Mouse (Mus musculus) cerebellum, adult 8-10 months (tissue): ENCODE measurements at regions not wholly inside any gene's neighbourhood (a gene's known extent, or its start where the extent isn't known, plus 50 kb on each side); places are given as distances from the start of the nearest gene placed in this dataset.

Source experiments
- DNase-seq: peaks from one replicate; pipeline ENCODE4 v3.0.0; 2022

DNA sequence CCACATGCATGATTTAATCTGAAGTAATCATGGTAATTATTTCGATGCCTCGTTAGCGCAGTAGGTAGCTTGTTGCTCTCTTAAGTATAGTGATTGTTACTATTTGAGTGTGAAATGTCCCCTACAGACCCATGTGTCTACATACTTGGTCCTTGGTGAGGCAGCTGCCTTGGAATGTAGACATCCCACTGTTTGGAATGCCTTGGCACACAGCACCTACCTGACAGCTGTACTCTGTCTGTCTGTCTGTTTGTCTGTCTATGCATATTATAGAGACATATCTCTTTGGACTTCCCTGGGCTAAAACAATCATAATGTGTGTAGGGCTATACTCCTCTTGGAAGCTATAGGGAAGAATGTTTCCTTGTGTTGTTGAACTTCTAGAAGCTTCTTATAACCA lies 83.7 kb upstream of the Runx3 start:
- no peak for DNase-seq

DNA sequence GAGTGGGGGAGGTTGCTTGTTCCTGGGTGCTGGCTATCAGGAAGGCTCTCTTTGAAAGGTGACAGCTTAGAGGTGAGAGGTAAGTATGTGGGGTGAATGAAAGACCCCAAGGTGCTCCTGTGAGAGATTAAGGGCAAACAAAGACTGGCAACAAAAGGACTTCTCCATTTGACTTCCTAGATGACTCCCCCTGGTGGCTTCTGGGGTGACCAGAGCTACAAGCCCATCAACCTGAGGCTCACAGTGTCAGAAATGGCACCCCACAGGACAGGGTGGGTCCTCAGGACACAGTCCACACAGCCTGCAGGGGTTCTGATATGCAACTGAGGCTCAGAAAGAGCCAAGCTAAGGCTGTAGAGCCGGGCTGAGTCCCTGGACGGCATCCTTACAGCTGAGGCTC lies 81.2 kb upstream of the Runx3 start:
- DNase-seq: no peak

DNA sequence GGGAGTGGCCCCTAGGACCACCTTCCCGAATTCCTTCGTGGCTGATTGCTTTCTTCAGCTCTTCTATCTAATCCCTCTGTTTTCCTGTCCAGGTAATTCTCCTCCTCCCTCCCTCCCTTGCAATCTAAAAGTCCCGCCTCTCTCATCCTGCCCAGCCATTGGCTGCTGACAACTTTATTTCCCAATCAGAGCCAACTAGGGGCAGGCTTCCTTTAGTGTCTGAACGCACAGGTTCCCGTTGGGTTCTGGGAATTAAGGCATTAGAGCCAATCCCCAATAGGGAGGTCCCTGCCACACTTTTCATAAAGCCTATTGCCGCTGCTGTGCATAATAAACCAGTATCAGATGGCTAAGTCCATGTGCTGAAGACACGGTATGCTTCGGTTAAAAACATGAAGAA lies 78.5 kb upstream of the Runx3 start:
- DNase-seq: no peak

DNA sequence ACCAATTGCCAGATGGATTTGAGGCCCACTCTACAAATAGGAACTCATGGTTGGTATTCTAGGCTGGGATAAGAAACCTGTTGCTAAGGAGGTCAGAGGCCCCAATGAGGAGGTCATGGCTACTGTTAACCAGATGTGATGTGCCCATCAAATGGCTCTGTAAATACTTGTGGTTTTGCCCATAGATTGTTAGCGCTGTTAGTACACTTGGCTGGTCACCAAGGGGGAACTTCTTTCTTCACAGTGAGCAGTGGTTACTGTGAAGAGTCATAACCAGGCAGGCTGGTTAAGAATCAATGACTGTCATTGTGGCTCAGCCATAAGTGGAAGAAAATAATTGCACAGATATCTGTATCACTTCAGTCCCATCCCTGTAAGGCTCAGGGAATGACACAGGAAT lies 78.0 kb upstream of the Runx3 start:
- no peak for DNase-seq

DNA sequence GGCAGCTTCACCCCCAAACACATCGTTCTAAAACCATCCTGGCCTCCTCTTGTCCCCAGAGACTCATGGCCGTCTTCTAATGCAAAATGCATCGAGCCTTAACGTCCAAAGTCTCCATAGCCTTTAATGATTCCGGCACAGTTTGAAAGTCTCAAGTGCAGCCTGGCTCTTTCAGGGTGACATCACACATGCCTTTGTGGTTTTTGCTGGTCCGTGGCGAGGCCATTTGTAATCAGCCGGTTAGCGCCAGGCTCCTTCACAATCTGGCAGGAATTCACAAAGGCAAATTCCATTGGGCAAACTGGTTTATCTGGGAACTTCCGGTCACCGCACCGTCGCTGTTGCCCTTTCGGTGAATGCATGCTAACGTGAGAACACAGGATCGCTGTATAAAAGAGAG lies 75.4 kb upstream of the Runx3 start:
- DNase-seq: no peak

DNA sequence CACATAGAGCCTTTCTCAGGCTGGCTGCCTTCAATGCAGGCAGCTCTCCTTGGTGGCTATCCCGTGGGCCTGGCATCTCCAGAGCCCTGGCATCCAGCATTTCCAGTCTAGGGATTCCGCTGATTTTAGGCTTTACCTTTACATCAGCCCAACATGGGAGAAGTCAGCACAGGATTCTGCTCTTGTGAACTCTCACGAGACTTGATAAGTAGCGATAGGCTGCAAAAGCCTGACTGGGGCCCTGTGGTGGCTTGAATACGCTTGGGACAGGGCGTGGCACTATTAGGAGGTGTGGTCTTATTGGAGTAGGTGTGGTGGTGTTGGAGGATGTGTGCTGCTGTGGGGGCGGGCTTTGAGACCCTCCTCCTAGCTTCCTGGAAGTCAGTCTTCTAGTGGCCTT lies 73.8 kb upstream of the Runx3 start:
- no peak for DNase-seq

DNA sequence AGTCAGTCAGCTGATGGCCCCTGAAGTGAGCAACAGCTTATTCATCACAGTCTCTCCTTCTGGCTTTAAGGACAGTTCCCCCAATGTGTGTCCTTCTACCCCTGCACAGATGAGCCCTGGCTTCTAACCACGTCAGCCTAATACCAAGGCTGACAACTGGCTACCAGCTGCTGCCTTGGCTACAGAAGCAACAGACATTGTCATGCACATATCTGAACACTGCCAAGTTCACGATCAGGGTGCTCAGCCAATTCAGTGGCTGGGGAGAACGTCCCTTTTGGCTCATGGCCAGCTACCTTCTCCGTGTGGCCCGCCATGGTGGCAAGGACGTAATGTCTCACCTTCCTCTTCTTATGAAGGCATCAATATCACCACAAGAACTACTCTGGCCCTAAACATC lies 73.2 kb upstream of the Runx3 start:
- no peak for DNase-seq

DNA sequence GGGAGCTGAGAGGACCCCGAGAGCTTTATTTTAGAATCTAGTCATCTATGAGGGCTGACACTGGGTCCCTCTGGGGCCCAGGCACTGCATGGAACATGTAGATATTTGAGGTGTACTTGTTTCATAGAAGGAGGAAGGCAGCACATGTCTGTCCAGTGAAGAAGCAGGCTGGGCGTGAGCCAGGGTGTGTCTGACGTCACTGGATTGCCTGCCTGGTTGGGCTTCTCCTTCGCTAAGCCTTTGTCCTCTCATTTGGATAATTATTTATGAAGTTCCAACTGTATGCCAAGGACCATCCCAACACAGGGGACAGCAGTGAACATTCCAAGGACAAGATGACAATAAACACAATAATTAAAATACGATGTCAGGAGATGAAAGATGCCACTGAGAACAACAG lies 72.7 kb upstream of the Runx3 start:
- DNase-seq: no peak

DNA sequence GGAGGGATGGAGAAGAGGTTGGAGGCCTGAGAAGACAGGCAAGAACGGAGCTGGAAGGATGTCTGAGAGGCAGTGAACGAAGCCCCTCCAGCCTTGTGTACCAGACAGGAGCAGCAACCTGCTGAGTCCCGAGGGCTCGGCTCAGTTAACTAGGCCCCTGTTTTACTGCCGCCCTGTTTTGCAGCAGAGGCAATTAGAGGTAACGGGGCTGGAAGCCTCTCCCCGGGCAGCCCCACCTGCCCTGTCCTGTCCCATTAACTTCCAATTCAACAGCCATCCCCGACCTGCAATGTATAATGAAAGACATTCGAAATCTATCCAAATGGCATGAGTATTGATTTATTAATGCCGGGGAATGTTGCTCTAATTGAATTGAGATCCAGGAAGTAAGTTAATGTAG lies 70.5 kb upstream of the Runx3 start:
- no peak for DNase-seq

DNA sequence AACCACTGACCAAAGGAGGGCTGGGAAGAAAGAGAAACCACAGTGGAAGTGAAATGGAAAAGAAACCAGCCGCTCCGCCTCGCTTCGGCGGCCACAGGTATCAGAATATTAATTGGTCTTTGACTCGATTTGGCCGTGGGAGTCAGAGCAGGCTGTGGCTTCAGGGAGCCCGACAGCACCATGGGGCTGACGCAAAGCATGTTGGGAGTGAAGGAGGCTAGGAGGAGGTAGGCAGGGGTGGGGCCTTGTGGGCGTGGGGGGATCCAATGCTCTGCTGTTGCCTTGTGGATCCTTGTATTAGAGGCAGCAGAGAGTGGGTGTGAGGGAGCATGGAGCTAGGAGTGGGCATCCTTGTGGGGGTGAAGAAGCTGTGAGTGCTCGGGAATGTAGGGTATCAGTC lies 69.0 kb upstream of the Runx3 start:
- no peak for DNase-seq

DNA sequence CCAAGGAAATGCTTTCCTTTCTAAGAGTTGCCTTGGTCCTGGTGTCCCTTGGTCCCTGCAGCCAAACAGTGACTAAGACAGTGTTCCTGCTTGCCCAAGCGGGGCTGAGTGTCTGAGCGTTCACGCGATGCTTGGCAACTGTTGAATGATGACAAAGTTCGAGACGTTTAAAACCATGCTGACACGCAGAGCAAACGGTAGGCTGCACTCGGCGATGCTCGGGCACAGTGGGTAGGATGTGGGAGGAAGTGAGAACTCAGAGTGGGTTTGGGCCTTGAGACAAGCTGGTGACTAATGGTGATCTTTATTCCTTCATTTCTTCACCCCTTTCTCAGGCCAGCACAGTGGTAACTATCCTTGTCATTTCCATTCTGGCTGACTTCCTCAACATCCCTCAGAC lies 66.9 kb upstream of the Runx3 start:
- DNase-seq: no peak

DNA sequence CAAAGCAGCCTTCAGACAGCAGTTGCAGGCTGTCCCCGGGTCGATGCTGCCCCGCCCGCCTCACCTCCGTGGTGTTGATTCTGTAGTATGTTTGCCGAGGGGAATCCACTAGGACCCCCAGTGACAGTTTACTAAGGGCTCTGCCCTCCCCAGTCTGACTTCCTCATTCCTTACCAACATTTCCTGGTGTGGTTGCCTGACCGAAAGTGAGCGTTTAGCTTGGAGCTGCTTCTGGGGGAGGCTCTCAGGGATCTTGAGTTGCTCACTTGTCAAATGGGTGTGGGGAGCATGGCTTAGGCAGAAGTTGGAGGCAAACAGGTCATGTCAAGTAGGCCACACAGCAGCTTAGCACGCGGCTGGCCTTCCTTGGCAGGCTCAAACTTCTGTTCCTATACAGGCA lies 66.1 kb upstream of the Runx3 start:
- DNase-seq: no peak

DNA sequence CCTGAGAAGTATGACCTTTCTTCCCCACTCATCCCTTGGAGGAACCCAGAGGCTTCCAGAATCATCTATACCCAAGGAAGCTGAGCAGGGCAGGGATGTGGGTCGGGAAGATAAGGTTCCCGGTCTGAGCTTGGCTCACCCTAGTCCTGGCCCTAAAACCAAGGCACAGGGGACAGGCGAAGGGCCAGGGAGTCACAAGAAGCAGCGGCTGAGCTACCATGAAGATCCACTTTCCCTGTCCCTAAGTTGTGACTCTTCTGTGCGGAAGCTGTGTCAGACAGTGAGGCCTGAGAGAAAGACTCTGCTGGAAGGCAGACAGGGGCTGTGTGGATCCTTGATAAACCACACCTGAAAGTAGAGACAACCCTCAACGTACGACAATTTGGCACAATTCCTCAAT lies 64.1 kb upstream of the Runx3 start:
- DNase-seq: no peak

DNA sequence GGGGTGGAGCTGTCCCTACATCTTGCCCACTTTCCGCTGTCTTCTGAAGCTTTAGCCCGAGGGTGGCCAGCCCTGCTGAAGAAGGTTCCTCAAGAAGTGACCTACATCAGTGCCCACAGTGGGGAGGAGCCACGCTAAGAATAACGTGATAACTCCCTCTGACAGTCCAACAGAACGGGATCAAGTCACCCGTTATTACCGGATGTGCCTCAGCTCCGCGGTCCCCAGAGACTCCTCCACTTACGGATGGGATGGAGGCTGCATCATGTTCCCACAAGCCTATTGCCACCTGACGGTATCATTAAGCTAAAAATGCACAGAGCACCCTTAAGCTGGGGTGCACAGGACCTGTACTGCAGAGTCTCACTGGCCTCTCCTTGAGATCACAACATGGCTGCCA lies 63.2 kb upstream of the Runx3 start:
- no peak for DNase-seq

DNA sequence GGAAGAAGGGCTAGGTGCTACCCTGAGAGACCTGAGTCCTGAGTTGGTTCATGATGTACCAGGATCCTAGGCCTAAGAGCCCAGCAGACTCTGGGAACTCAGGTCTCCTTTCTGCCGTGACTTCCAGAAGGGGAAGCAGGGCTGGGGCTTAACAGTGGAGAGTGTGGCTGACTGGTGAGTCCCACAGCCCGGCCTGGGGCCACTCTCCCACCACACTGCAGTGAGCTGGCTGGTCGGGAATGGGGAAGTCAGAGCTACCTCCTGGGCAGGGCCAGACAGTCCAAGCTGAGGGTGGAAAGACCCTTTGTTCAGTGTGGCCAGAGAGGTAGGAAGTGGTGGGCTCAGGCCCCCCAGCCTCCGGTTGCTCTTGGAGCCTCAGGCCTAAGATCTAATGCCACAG lies 61.6 kb upstream of the Runx3 start:
- DNase-seq: no peak

DNA sequence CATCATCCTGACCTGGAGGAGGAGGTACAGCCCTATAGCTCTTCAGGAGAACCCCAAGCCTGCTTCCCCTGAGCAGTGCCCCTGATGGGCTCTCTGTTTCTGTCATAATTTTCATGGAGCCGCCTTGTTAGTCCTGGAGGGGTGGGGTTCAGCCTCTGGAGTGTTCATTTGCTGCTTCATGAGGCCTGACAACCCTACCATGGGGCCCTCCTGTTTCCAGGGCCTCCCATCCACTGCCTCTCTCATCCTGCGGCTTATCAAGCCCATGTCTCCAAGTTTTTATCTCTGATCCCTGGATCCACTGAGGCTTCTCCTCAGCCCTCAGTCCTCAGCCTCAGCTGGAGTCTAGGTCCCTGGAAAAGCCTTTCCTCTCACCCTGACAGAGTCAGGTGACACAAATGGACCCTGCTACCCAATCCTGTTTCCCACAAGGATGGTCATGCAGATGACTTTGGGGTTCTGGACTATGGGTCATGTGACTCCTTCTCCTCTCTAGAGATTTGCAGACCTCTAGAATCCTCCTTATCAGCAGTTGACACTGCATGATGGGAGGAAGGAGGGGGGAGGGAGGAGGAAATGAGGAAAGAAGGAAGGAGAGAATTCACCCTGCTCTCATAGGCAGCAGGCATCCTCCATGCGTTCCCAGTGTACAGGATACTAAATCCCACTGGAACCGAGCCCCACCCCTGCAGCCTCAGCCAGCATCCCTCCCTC lies 59.3 kb upstream of the Runx3 start:
- DNase-seq: no peak

DNA sequence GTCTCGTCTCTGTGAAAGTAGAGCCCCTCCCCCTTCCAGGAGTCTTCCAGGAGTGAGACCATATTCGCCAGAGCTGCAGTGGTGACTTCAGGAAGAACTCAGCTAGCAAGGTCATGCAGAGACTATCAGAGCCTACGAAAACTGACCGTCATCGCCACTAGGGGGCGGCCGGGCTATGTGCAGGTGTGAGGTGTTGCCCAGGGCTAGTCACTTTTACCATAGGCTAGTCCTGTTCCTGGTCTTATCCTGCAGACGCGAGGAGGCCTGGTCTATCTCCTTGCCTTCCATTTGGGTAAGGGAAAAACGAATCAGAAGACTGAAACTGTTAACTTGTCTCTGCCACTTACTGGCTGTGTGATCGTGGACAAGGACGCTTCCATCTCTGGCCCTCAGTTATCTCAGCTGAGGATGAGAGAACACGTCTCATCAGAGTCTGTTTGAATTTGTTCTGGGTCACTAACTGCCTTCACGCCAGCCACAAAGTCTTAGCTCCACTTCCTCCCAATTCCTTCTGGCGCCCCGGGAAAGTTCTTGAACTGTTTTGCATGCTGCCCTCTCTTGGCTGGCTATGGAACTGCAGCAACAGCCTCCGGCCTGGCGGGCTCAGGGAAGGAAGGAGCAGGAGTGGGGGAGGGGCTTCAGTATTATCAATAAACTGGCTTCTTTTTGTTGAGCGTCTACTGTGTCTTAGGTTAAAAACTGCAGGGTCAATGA lies 53.5 kb upstream of the Runx3 start:
- DNase-seq: peak; percentile 74

DNA sequence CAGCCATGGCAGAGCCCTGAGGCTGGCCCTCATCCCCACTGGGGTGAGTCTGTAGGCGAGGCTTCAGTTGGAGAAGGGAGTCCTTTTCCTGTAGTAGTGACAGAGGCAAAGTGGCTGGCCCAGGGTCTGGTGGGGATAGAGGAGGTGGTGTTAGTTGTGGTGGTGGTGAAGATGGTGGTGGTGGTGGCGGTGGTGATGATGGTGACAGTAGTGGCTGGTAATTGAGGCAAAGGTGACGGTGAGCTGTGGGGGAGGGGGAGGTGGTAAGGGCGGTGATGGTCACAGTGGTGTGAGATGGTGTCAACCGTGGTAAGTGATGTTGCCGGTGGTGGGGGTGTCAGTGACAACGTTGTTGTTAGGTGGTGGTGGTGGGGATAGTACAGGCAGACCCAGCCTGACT lies 52.6 kb upstream of the Runx3 start:
- DNase-seq: no peak

DNA sequence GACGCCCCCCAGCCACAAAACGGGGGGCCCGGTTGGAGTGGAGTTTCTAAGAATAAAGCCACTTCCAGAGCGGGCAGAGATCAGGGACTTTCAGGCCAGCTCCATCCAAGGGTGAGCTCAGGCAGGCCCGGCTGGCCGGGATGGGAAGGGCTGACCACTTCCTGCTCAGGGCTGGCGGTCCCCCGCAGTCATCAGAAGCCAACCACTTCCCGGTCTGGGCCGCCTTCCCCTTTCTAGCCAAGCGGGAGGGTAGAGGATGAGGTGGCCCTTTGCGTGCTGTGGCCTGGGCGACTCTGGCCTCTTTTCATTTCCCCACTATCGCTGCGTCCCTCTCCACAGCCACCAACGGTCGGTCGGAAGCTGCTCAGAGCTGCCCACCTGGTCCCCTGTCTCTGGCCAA lies 50.6 kb upstream of the Runx3 start:
- DNase-seq: no peak
